Comparison of ENCODE assay signal across 15 mouse cellular contexts in the genomic region with DNA sequence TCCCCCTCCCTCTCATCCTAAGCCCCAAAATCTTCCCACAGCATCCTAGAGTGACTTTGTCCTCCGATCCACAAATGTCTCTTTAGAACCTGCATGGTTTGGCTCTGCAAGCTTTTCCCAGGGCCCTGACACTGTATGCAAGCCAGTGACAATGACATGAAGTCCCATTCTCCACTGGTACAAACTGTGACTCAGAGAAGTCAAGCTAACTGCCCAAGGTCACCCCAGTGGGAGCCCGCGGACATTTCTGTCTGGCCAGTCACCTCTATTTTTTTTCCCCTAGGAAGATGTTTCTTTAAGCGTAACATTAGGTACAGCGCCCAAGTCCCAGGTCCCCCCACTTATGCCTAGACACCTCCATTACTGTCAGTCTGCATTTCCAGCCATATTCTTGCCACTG. TPM values are rescaled to one million over a fixed set of nuclear protein-coding genes. Genes with fewer than 3 reads are reported as not detected.
"Had no signal": no experiment of that assay in that cellular context is flagged by ENCODE, and none has a peak within 500 bp of the region (broad histone marks: within the 10 kb centered on the region; RNA-seq: fewer than 3 reads in every experiment).

No protein-coding gene starts in this region.

- H3K4me3 ChIP-seq: limb, embryonic 15.5 days; liver, embryonic 12.5 days; midbrain, embryonic 15.5 days had no signal

- H3K9ac ChIP-seq: limb, embryonic 15.5 days; liver, embryonic 12.5 days; lung, embryonic 14.5 days; midbrain, embryonic 15.5 days had no signal

- H3K4me2 ChIP-seq: limb, embryonic 15.5 days; liver, embryonic 12.5 days; lung, embryonic 14.5 days; midbrain, embryonic 11.5 days; midbrain, embryonic 15.5 days had no signal

- H3K27ac ChIP-seq: kidney, postnatal 0 days; limb, embryonic 15.5 days; liver, embryonic 12.5 days; macrophage; midbrain, embryonic 15.5 days had no signal

- DNase-seq: kidney, postnatal 36 days; lung, embryonic 14.5 days; lung, postnatal 14 days; thymus, postnatal 4 days had no signal

- ATAC-seq: liver, embryonic 12.5 days; midbrain, embryonic 15.5 days had no signal

- H3K9me3 ChIP-seq: limb, embryonic 15.5 days; liver, embryonic 12.5 days; midbrain, embryonic 15.5 days had no signal

- H3K36me3 ChIP-seq: limb, embryonic 15.5 days; liver, embryonic 12.5 days; midbrain, embryonic 15.5 days had no signal

RNA-seq across cellular contexts. Expression of a gene that starts 1.6 kb away (rescaled TPM):
- polyA plus RNA-seq: limb, embryonic 11.5 days; limb, embryonic 15.5 days; liver, embryonic 12.5 days; liver, embryonic 16.5 days; lung, embryonic 14.5 days; macrophage; midbrain, embryonic 11.5 days; neural tube, embryonic 14.5 days; small intestine, adult 2 months; stomach, embryonic 16.5 days had no signal

RNA-seq across cellular contexts. Expression of a gene that starts 12.8 kb away (rescaled TPM):
- polyA plus RNA-seq: macrophage had no signal
